Mouse (Mus musculus): ENCODE measurements around the gene Ltb4r1. TPM values are rescaled to one million over a fixed set of nuclear protein-coding genes. Genes with fewer than 3 reads are reported as not detected.
A peak's percentile ranks its signal among the peaks of the same experiment; 100 is the strongest.

Gene Ltb4r1
- polyA plus RNA-seq, 1 experiment from 2014 or later: 0.11 TPM

GRCm38 (mm10) chr14:55783958-55784235 lies 18.1 kb downstream of the Ltb4r1 start, which contains the start of gene Adcy4:
Gene Adcy4 (minus strand): TSS chr14:55784095.
- peak; percentile 43; the same call in 1 of the 2 replicates for ATAC-seq (replicated peaks; ENCODE audit: insufficient number of reproducible peaks, low FRiP score, low TSS enrichment)
- H3K9ac ChIP-seq (ENCODE audit: low read depth, low read length): peak within 1 kb of the TSS; percentile 58; the same call in 1 of the 2 replicates

GRCm38 (mm10) chr14:55785195-55785594 lies 19.4 kb downstream of the Ltb4r1 start:
- Histone ChIP-seq H3K9ac (ENCODE audit: low read depth, low read length) (no peak overlapping the region), H3K4me3 (ENCODE audit: low read depth, low read length) (no peak overlapping the region), H3K27me3 (ENCODE audit: control insufficient read depth, insufficient read depth, low read length) (peaks cover 70% of the 10 kb centered on the region), H3K4me2 (no peak overlapping the region), H3K9me3 (replicated peaks; ENCODE audit: control insufficient read depth, low read length) (no peaks in the 10 kb centered on the region), H3K4me1 (ENCODE audit: control insufficient read depth, insufficient read depth, low read length) (peaks cover 12% of the 10 kb centered on the region; the same call in 1 of the 2 replicates), H3K27ac (ENCODE audit: low read depth, low read length) (no peak overlapping the region), H3K36me3 (ENCODE audit: control insufficient read depth, insufficient read depth, low read length) (no peaks in the 10 kb centered on the region)
- WGBS (ENCODE audit: insufficient replicate concordance): 25% methylated on average over 6 of the region's 6 CpGs
- no peak for ATAC-seq (replicated peaks; ENCODE audit: insufficient number of reproducible peaks, low FRiP score, low TSS enrichment)

More at GRCm38 (mm10) chr14:55783958-55784235, 18.1 kb downstream of the Ltb4r1 start, which contains the start of gene Adcy4:
- Histone ChIP-seq H3K4me1 (ENCODE audit: control insufficient read depth, insufficient read depth, low read length) (peaks cover 12% of the 10 kb centered on the region; the same call in 1 of the 2 replicates), H3K4me2 (peak within 1 kb of the TSS; percentile 62), H3K9me3 (replicated peaks; ENCODE audit: control insufficient read depth, low read length) (no peaks in the 10 kb centered on the region), H3K27me3 (ENCODE audit: control insufficient read depth, insufficient read depth, low read length) (peaks cover 66% of the 10 kb centered on the region), H3K36me3 (ENCODE audit: control insufficient read depth, insufficient read depth, low read length) (no peaks in the 10 kb centered on the region), H3K4me3 (ENCODE audit: low read depth, low read length) (peak within 1 kb of the TSS; percentile 52), H3K27ac (ENCODE audit: low read depth, low read length) (peak within 1 kb of the TSS; percentile 73)
- 2% methylated on average over 13 of the region's 13 CpGs for WGBS (ENCODE audit: insufficient replicate concordance)

- WGBS (ENCODE audit: insufficient replicate concordance): 28% methylated on average over 11 of the region's 11 CpGs
- no peak for ATAC-seq (replicated peaks; ENCODE audit: insufficient number of reproducible peaks, low FRiP score, low TSS enrichment)
- peak overlapping the region; percentile 41; the same call in 1 of the 2 replicates for H3K4me3 ChIP-seq (ENCODE audit: low read depth, low read length)
- H3K9ac ChIP-seq (ENCODE audit: low read depth, low read length): no peak overlapping the region; the same call in 1 of the 2 replicates
- no peaks in the 10 kb centered on the region for H3K9me3 ChIP-seq (replicated peaks; ENCODE audit: control insufficient read depth, low read length)
- H3K4me2 ChIP-seq: peak overlapping the region; percentile 74
- H3K4me1 ChIP-seq (ENCODE audit: control insufficient read depth, insufficient read depth, low read length): 0 out of 2 replicates have a peak, but pooled peaks cover 8% of the 10 kb centered on the region
- peaks cover 57% of the 10 kb centered on the region for H3K27me3 ChIP-seq (ENCODE audit: control insufficient read depth, insufficient read depth, low read length)
- no peaks in the 10 kb centered on the region for H3K36me3 ChIP-seq (ENCODE audit: control insufficient read depth, insufficient read depth, low read length)
- H3K27ac ChIP-seq (ENCODE audit: low read depth, low read length): no peak overlapping the region
Observed at GRCm38 (mm10) chr14:55787731-55788130, 22.0 kb downstream of the Ltb4r1 start.

- Histone ChIP-seq H3K4me2 (peak within 1 kb of the TSS; percentile 74), H3K4me1 (ENCODE audit: control insufficient read depth, insufficient read depth, low read length) (0 out of 2 replicates have a peak, but pooled peaks cover 8% of the 10 kb centered on the region), H3K36me3 (ENCODE audit: control insufficient read depth, insufficient read depth, low read length) (no peaks in the 10 kb centered on the region), H3K9me3 (replicated peaks; ENCODE audit: control insufficient read depth, low read length) (no peaks in the 10 kb centered on the region), H3K9ac (ENCODE audit: low read depth, low read length) (peak within 1 kb of the TSS; percentile 54), H3K4me3 (ENCODE audit: low read depth, low read length) (peak within 1 kb of the TSS; percentile 41), H3K27me3 (ENCODE audit: control insufficient read depth, insufficient read depth, low read length) (peaks cover 54% of the 10 kb centered on the region), H3K27ac (ENCODE audit: low read depth, low read length) (no peak within 1 kb of the TSS)
- WGBS (ENCODE audit: insufficient replicate concordance): 4% methylated on average over 40 of the region's 40 CpGs
- ATAC-seq (replicated peaks; ENCODE audit: insufficient number of reproducible peaks, low FRiP score, low TSS enrichment): no peak
Observed at GRCm38 (mm10) chr14:55788256-55789050, 22.7 kb downstream of the Ltb4r1 start, which contains the start of gene Ripk3. Gene Ripk3 (minus strand): TSS chr14:55788865.

GRCm38 (mm10) chr14:55793461-55793860 lies 27.7 kb downstream of the Ltb4r1 start:
- ATAC-seq (replicated peaks; ENCODE audit: insufficient number of reproducible peaks, low FRiP score, low TSS enrichment): no peak
- H3K27me3 ChIP-seq (ENCODE audit: control insufficient read depth, insufficient read depth, low read length): peaks cover 8% of the 10 kb centered on the region
- no peak overlapping the region for H3K4me3 ChIP-seq (ENCODE audit: low read depth, low read length)
- H3K27ac ChIP-seq (ENCODE audit: low read depth, low read length): no peak overlapping the region
- no peak overlapping the region for H3K9ac ChIP-seq (ENCODE audit: low read depth, low read length)
- WGBS (ENCODE audit: insufficient replicate concordance): 56% methylated on average over 2 of the region's 2 CpGs
- H3K4me1 ChIP-seq (ENCODE audit: control insufficient read depth, insufficient read depth, low read length): no peaks in the 10 kb centered on the region
- no peaks in the 10 kb centered on the region for H3K36me3 ChIP-seq (ENCODE audit: control insufficient read depth, insufficient read depth, low read length)
- H3K4me2 ChIP-seq: no peak overlapping the region
- H3K9me3 ChIP-seq (replicated peaks; ENCODE audit: control insufficient read depth, low read length): no peaks in the 10 kb centered on the region

- WGBS (ENCODE audit: insufficient replicate concordance): 57% methylated on average over 2 of the region's 2 CpGs
- Histone ChIP-seq H3K36me3 (ENCODE audit: control insufficient read depth, insufficient read depth, low read length) (no peaks in the 10 kb centered on the region), H3K9ac (ENCODE audit: low read depth, low read length) (no peak overlapping the region), H3K9me3 (replicated peaks; ENCODE audit: control insufficient read depth, low read length) (no peaks in the 10 kb centered on the region), H3K4me2 (no peak overlapping the region), H3K4me1 (ENCODE audit: control insufficient read depth, insufficient read depth, low read length) (no peaks in the 10 kb centered on the region), H3K4me3 (ENCODE audit: low read depth, low read length) (no peak overlapping the region), H3K27me3 (ENCODE audit: control insufficient read depth, insufficient read depth, low read length) (peaks cover 3% of the 10 kb centered on the region), H3K27ac (ENCODE audit: low read depth, low read length) (no peak overlapping the region)
- no peak for ATAC-seq (replicated peaks; ENCODE audit: insufficient number of reproducible peaks, low FRiP score, low TSS enrichment)
Observed at GRCm38 (mm10) chr14:55793946-55794345, 28.2 kb downstream of the Ltb4r1 start.

- no peak for ATAC-seq (replicated peaks; ENCODE audit: insufficient number of reproducible peaks, low FRiP score, low TSS enrichment)
Observed at GRCm38 (mm10) chr14:55795380-55796163, 29.8 kb downstream of the Ltb4r1 start.

GRCm38 (mm10) chr14:55814885-55815284 lies 49.1 kb downstream of the Ltb4r1 start:
- H3K27ac ChIP-seq (ENCODE audit: low read depth, low read length): no peak overlapping the region
- H3K36me3 ChIP-seq (ENCODE audit: control insufficient read depth, insufficient read depth, low read length): no peaks in the 10 kb centered on the region
- ATAC-seq (replicated peaks; ENCODE audit: insufficient number of reproducible peaks, low FRiP score, low TSS enrichment): no peak
- H3K4me1 ChIP-seq (ENCODE audit: control insufficient read depth, insufficient read depth, low read length): no peaks in the 10 kb centered on the region
- WGBS (ENCODE audit: insufficient replicate concordance): 14% methylated on average over 16 of the region's 16 CpGs
- peak overlapping the region; percentile 60 for H3K4me2 ChIP-seq
- peak overlapping the region; percentile 59 for H3K9ac ChIP-seq (ENCODE audit: low read depth, low read length)
- H3K27me3 ChIP-seq (ENCODE audit: control insufficient read depth, insufficient read depth, low read length): no peaks in the 10 kb centered on the region
- H3K4me3 ChIP-seq (ENCODE audit: low read depth, low read length): peak overlapping the region; percentile 49
- no peaks in the 10 kb centered on the region for H3K9me3 ChIP-seq (replicated peaks; ENCODE audit: control insufficient read depth, low read length)

More at GRCm38 (mm10) chr14:55795380-55796163, 29.8 kb downstream of the Ltb4r1 start:
- no peaks in the 10 kb centered on the region for H3K27me3 ChIP-seq (ENCODE audit: control insufficient read depth, insufficient read depth, low read length)
- H3K27ac ChIP-seq (ENCODE audit: low read depth, low read length): no peak overlapping the region
- H3K36me3 ChIP-seq (ENCODE audit: control insufficient read depth, insufficient read depth, low read length): no peaks in the 10 kb centered on the region
- H3K4me1 ChIP-seq (ENCODE audit: control insufficient read depth, insufficient read depth, low read length): no peaks in the 10 kb centered on the region
- H3K9ac ChIP-seq (ENCODE audit: low read depth, low read length): no peak overlapping the region
- WGBS (ENCODE audit: insufficient replicate concordance): 69% methylated on average over 15 of the region's 15 CpGs
- H3K9me3 ChIP-seq (replicated peaks; ENCODE audit: control insufficient read depth, low read length): no peaks in the 10 kb centered on the region
- H3K4me3 ChIP-seq (ENCODE audit: low read depth, low read length): no peak overlapping the region
- H3K4me2 ChIP-seq: no peak overlapping the region

All from heart, embryonic 11.5 days (tissue).